Mouse (Mus musculus): ENCODE data around the gene Kctd13. TPM values are rescaled to one million over a fixed set of nuclear protein-coding genes. Genes with fewer than 3 reads are reported as not detected.
"Not testable (repeated sequence)": the region's sequence is repeated elsewhere in the genome, so short reads cannot be mapped to it uniquely, and the experiment has no call there.

Gene Kctd13
- polyA plus RNA-seq (2015; fragmentation: Nextera tagmentation; extraction: Ambion mirVana): 13.5 and 15.3 TPM in 2 replicates

GRCm38 (mm10) chr7:126928384-126929037 lies at the start of gene Kctd13:
Gene Kctd13, plus strand, starts transcription at chr7:126928879.
- Histone ChIP-seq H3K9me3 (no peaks in the 10 kb centered on the region), H3K4me1 (peaks cover 11% of the 10 kb centered on the region), H3K36me3 (peaks cover 17% of the 10 kb centered on the region), H3K27ac (peak within 1 kb of the TSS; percentile 81), H3K27me3 (no peaks in the 10 kb centered on the region), H3K4me3 (peak within 1 kb of the TSS; percentile 92), H3K4me2 (peak within 1 kb of the TSS; percentile 94), H3K9ac (peak within 1 kb of the TSS; percentile 87)
- peak; percentile 94 for ATAC-seq (ENCODE audit: insufficient number of reproducible peaks, low FRiP score, low TSS enrichment, low read depth)
- 4% methylated on average over 55 of the region's 56 CpGs for WGBS

GRCm38 (mm10) chr7:126881040-126881439 lies 47.6 kb upstream of the Kctd13 start:
- H3K27ac ChIP-seq: no peak overlapping the region; the same call in 1 of the 2 replicates
- 78% methylated on average over 6 of the region's 6 CpGs for WGBS
- no peak for ATAC-seq (ENCODE audit: insufficient number of reproducible peaks, low FRiP score, low TSS enrichment, low read depth)
- H3K9me3 ChIP-seq: no peaks in the 10 kb centered on the region
- 0 out of 2 replicates have a peak overlapping the region, but pooled peaks have one; percentile 0 for H3K4me2 ChIP-seq
- H3K9ac ChIP-seq: no peak overlapping the region
- no peaks in the 10 kb centered on the region for H3K27me3 ChIP-seq
- H3K4me3 ChIP-seq: no peak overlapping the region
- H3K4me1 ChIP-seq: peaks cover 32% of the 10 kb centered on the region
- H3K36me3 ChIP-seq: peaks cover 54% of the 10 kb centered on the region

- Histone ChIP-seq H3K4me3 (peak overlapping the region; percentile 82), H3K4me1 (peaks cover 32% of the 10 kb centered on the region), H3K27me3 (no peaks in the 10 kb centered on the region), H3K4me2 (peak overlapping the region; percentile 93), H3K9ac (peak overlapping the region; percentile 91), H3K36me3 (peaks cover 31% of the 10 kb centered on the region), H3K27ac (peak overlapping the region; percentile 94), H3K9me3 (no peaks in the 10 kb centered on the region)
- no peak for ATAC-seq (ENCODE audit: insufficient number of reproducible peaks, low FRiP score, low TSS enrichment, low read depth)
- under 1% methylated on average over 15 of the region's 15 CpGs for WGBS
These were observed 44.9 kb upstream of the Kctd13 start for GRCm38 (mm10) chr7:126883731-126884181.

- Histone ChIP-seq H3K4me1 (peaks cover 32% of the 10 kb centered on the region), H3K9ac (peak within 1 kb of the TSS; percentile 91)
These were observed 44.2 kb upstream of the Kctd13 start, which contains the start of gene Taok2 for GRCm38 (mm10) chr7:126884286-126885164. Gene Taok2, minus strand, starts transcription at chr7:126884703.

GRCm38 (mm10) chr7:126887281-126887680 lies 41.4 kb upstream of the Kctd13 start:
- H3K4me1 ChIP-seq: peaks cover 15% of the 10 kb centered on the region
- H3K9ac ChIP-seq: no peak overlapping the region
- ATAC-seq (ENCODE audit: insufficient number of reproducible peaks, low FRiP score, low TSS enrichment, low read depth): no peak
- no peak overlapping the region for H3K27ac ChIP-seq
- 85% methylated on average over 5 of the region's 5 CpGs for WGBS
- H3K4me2 ChIP-seq: no peak overlapping the region
- H3K36me3 ChIP-seq: peaks cover 16% of the 10 kb centered on the region
- H3K27me3 ChIP-seq: no peaks in the 10 kb centered on the region
- H3K9me3 ChIP-seq: no peaks in the 10 kb centered on the region
- H3K4me3 ChIP-seq: no peak overlapping the region

More at GRCm38 (mm10) chr7:126884286-126885164, 44.2 kb upstream of the Kctd13 start, which contains the start of gene Taok2:
- WGBS: 0% methylated on average over 56 of the region's 56 CpGs
- Histone ChIP-seq H3K27ac (peak within 1 kb of the TSS; percentile 94), H3K4me2 (peak within 1 kb of the TSS; percentile 93), H3K27me3 (no peaks in the 10 kb centered on the region), H3K36me3 (peaks cover 25% of the 10 kb centered on the region), H3K9me3 (no peaks in the 10 kb centered on the region), H3K4me3 (peak within 1 kb of the TSS; percentile 82)
- peak; percentile 99 for ATAC-seq (ENCODE audit: insufficient number of reproducible peaks, low FRiP score, low TSS enrichment, low read depth)

- H3K4me2 ChIP-seq: no peak overlapping the region
- H3K36me3 ChIP-seq: peaks cover 16% of the 10 kb centered on the region
- no peak for ATAC-seq (ENCODE audit: insufficient number of reproducible peaks, low FRiP score, low TSS enrichment, low read depth)
- no peak overlapping the region for H3K4me3 ChIP-seq
- WGBS: 39% methylated on average over 7 of the region's 7 CpGs
- no peaks in the 10 kb centered on the region for H3K27me3 ChIP-seq
- no peaks in the 10 kb centered on the region; the same call in 1 of the 2 replicates for H3K4me1 ChIP-seq
- H3K9me3 ChIP-seq: no peaks in the 10 kb centered on the region
- no peak overlapping the region for H3K27ac ChIP-seq
- H3K9ac ChIP-seq: no peak overlapping the region
These were observed 39.8 kb upstream of the Kctd13 start for GRCm38 (mm10) chr7:126888852-126889251.

GRCm38 (mm10) chr7:126896912-126897311 lies 31.8 kb upstream of the Kctd13 start:
- Histone ChIP-seq H3K9me3 (no peaks in the 10 kb centered on the region), H3K36me3 (peaks cover 3% of the 10 kb centered on the region; the same call in 1 of the 2 replicates), H3K27ac (no peak overlapping the region), H3K4me2 (no peak overlapping the region), H3K27me3 (no peaks in the 10 kb centered on the region), H3K9ac (no peak overlapping the region), H3K4me3 (no peak overlapping the region), H3K4me1 (peaks cover 16% of the 10 kb centered on the region)
- no peak for ATAC-seq (ENCODE audit: insufficient number of reproducible peaks, low FRiP score, low TSS enrichment, low read depth)
- 83% methylated on average over 5 of the region's 5 CpGs for WGBS

GRCm38 (mm10) chr7:126897390-126898101 lies 31.1 kb upstream of the Kctd13 start:
- Histone ChIP-seq H3K9ac (peak overlapping the region; percentile 67), H3K9me3 (no peaks in the 10 kb centered on the region), H3K4me2 (peak overlapping the region; percentile 67), H3K27me3 (no peaks in the 10 kb centered on the region), H3K27ac (peak overlapping the region; percentile 83), H3K36me3 (0 out of 2 replicates have a peak, but pooled peaks cover 3% of the 10 kb centered on the region), H3K4me3 (peak overlapping the region; percentile 72), H3K4me1 (peaks cover 16% of the 10 kb centered on the region)
- 20% methylated on average over 16 of the region's 16 CpGs for WGBS
- peak; percentile 38; the same call in 1 of the 2 replicates for ATAC-seq (ENCODE audit: insufficient number of reproducible peaks, low FRiP score, low TSS enrichment, low read depth)

- 11% methylated on average over 37 of the region's 37 CpGs for WGBS
- H3K27ac ChIP-seq: peak overlapping the region; percentile 83
- H3K27me3 ChIP-seq: no peaks in the 10 kb centered on the region
- H3K9ac ChIP-seq: peak overlapping the region; percentile 67
- peak overlapping the region; percentile 72 for H3K4me3 ChIP-seq
- H3K4me2 ChIP-seq: peak overlapping the region; percentile 67
- peak; percentile 91 for ATAC-seq (ENCODE audit: insufficient number of reproducible peaks, low FRiP score, low TSS enrichment, low read depth)
- 0 out of 2 replicates have a peak, but pooled peaks cover 3% of the 10 kb centered on the region for H3K36me3 ChIP-seq
- H3K9me3 ChIP-seq: no peaks in the 10 kb centered on the region
- H3K4me1 ChIP-seq: peaks cover 16% of the 10 kb centered on the region
These were observed 30.3 kb upstream of the Kctd13 start for GRCm38 (mm10) chr7:126898102-126898990.

- 93% methylated on average over 7 of the region's 9 CpGs for WGBS
- H3K4me1 ChIP-seq: peaks cover 16% of the 10 kb centered on the region
- H3K27me3 ChIP-seq; H3K9me3 ChIP-seq; H3K4me2 ChIP-seq; H3K36me3 ChIP-seq; H3K27ac ChIP-seq; ATAC-seq (ENCODE audit: insufficient number of reproducible peaks, low FRiP score, low TSS enrichment, low read depth); H3K9ac ChIP-seq; H3K4me3 ChIP-seq: not testable (repeated sequence)
These were observed 28.9 kb upstream of the Kctd13 start for GRCm38 (mm10) chr7:126899781-126900180.

Measured in limb, embryonic 15.5 days (tissue).